Mouse (Mus musculus): ENCODE data around the gene Otx1.

The Otx1 gene

GRCm38 (mm10) chr11:21999396-22000315, 3.0 kb downstream of the Otx1 start:
- peak; percentile 14 for DNase-seq

DNA sequence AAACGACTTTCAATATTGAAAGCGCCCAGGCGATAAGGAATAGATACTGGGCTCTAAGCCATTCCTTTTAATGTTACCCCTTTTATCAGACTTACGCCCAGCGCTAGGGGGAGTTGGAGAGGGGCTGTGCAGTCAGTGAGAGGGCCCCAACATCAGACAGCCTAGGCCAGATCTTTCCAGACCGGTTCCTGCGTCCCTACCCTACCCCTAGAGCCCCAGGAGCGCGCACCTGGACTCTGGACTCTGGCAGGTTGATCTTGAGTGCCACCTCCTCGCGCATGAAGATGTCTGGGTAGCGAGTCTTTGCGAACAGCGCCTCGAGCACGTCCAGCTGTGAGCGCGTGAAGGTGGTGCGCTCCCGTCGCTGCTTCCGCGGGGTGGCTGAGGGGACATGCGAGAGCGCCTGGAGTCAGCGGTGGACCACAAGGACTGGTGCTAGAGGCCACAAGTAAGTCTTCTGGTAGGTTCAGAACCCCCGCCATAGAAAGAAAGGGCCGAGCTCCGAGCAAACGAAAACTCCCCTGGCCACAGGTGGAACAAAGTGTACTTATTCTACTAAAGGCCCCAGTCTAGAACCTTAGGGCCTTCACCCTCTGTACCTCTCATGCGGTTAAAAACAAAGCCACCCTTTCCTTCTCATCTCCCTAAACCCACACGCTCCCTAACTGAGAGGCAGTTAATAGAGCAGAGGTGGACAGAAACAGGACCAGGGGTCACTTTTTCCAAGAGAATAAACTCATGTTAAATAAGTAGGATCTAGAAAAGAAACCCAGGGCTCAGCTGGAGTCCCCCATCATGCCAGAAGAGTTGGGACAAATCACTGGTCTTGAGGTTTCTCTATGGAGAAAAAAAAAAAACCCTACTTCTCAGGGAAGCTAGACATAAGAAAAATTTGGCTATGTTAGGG, 4.3 kb downstream of the Otx1 start:
- DNase-seq, result no peak

DNA sequence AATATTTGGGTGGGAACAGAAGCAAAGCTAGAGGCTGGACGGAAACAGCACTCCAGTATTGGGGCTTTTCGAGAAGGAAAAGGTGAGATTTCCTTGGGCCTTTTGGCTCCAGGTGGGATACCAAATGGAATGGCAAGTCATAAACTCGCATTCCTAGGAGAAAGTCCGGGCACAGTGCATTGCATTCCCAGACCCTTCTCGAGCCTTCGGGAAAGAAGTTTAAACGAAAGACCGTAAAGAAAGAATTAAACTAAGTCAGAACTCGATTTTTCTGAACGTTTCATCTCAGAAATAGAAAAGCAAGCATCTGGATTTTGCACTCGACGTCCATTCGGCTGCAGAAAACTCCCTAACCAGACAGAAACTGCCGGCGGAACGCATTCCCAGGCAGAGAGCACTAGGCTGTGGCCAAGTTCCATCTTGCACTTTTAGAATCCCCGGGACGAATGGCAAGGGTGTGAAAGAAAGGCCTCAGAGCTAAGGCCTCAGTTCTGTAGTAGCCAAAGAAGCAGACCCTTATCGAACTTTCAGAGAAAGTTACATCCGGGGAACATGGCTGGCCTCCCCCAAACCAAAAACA, 5.0 kb downstream of the Otx1 start:
- DNase-seq, result peak; percentile 32

DNA sequence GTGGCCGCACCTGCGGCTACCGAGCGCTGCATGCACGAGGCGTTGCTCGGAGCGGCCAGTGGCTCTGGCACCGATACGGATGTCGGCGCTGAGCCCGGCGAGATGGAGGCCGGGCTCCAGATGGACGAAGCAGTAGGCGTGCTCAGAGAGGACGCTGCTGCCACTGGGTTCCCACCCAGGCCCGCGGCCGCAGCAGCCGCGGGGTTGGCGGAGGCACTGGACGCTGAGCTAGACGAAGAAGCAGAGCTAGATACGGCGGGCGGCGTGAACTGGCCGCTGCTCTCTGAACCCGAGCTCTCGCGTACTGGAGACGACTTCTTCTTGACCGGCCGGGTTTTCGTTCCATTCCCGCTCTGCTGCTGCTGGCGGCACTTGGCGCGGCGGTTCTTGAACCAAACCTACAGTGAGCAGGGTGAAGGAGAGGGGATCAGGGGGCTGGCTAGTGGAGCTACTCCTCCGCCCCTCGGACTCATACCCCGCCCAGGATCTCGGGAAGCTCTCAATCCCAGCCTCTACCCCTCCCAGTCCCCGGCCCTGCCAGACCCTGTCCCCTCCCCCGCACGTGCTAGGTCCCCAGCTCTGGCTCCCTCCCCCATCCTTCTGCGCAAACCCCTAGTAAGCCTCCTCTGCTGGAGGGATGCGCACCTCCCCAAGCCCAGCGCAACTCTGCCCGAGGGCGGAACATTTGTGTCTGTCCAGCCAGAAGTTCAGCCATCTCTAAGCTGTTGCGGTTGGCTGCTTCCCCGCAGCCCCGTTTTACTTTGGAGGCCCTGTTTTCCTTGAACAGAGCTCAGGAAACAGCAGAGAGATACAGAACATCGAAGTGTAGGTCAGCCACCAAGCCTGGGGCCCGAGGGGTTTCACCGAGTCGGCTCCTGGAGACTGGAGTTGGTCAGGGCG, 5.8 kb downstream of the Otx1 start:
- DNase-seq, result peak; percentile 42

- peak; percentile 28 for DNase-seq
Measured at GRCm38 (mm10) chr11:21996325-21996647, 6.4 kb downstream of the Otx1 start.

- peak; percentile 23 for DNase-seq
Measured at GRCm38 (mm10) chr11:21995534-21996324, 7.0 kb downstream of the Otx1 start.

- DNase-seq, result no peak
Measured at GRCm38 (mm10) chr11:21994377-21995370, 8.0 kb downstream of the Otx1 start.

DNA sequence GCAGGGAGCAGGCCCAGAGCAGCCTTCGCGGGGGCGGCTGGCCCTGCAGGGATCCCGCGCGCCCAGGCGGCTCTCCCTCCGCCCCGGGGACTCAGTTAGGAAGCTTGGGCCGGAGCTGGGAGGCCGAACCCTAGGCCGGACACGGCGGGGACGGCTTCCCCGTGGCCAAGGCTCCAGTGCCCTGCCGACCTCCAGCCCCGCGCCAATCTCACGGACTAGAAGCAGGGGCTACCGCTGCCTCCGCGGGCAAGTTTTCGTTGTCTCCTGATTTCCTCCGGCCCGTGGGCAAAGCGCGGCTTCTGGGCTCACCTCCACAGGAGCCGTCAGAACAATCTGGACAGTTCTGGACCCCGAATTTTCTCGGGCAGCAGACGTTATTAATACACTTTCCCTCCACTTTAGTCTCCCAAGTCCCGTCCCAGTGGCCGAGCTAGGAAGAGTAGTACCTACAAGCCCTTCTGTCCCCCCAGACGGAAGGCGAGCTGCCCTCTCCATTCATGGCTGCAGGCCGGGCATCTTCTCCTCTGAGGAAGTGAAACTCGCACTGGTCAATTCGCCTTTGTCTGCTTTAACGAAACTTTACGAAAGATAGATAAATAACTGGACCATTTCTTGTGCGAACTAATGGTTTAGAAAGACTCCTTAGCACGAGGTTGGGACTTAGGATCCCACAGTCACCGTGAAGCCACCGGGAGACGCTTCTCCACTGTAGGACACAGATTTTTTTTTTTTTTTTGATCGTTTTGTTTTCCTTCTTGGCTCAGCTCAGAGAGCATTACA, 8.9 kb downstream of the Otx1 start:
- peak; percentile 47 for DNase-seq

- DNase-seq, result peak; percentile 14
Measured at GRCm38 (mm10) chr11:21992761-21993596, 9.7 kb downstream of the Otx1 start.

DNA sequence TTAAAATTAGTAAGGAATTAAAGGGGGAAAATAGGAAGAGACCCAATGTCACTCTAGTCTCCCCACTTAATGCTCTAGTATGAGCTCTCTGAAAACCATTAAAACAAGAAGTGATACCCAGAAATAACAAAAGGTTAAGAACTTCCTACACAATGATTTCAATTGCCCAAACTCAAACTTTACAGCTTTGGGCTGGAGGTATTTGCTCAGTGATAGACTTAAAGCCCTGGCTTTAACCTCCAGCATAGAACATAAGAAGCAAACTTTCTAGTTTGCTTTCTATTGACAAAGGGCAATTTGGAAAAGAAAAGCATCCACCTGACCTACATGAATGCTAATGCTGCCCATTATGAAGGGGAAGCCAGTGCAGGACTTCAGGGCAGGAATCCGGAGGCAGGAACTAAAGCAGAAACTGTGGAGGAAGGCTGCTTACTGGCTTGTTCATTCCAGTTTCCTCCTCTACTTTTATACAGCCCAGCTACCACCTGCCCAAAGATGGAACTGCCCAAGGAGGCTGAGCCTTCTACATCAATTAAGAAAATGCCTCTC, 14.2 kb downstream of the Otx1 start:
- no peak for DNase-seq

GRCm38 (mm10) chr11:21985118-21985517, 17.6 kb downstream of the Otx1 start:
- no peak for DNase-seq

- DNase-seq, result no peak
Measured at GRCm38 (mm10) chr11:21974005-21974531, 28.6 kb downstream of the Otx1 start.

DNA sequence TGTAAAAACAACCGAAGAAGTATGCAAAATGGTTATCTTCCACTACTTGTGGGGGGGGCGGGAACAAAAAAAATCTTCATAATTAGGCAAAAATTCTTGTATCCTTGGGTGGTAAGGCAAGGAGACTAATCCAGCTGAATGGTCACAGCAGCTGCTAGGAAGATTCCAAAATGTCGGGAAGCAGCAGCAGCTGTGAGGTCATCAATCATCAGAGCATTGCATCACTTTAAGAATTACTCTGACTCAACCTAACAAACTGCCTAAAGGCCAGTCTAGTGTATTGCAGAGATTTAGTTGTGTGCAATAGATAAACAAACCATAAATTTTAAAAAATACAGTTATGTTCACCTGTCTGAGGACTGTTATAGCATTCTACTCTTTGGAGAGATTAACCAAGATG, 29.1 kb downstream of the Otx1 start:
- no peak for DNase-seq

DNA sequence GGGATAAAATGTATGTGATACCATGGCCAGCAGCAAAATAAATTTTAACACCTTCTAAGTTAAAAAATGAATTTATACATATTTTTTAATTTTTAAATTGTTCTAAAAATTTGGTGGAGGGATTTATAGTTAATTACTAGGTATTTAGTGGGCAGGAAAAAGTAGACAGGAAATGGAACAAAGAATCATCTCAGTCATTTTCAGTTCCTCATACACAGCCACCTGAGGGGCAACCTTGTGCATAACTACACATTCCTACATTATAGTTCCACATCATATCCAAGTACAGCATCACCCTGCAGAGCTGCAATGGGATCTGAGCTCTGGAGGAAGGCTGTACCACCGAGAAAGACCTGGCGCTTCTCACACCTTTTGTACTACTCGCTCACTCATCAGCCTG, 33.8 kb downstream of the Otx1 start:
- DNase-seq, result no peak

DNA sequence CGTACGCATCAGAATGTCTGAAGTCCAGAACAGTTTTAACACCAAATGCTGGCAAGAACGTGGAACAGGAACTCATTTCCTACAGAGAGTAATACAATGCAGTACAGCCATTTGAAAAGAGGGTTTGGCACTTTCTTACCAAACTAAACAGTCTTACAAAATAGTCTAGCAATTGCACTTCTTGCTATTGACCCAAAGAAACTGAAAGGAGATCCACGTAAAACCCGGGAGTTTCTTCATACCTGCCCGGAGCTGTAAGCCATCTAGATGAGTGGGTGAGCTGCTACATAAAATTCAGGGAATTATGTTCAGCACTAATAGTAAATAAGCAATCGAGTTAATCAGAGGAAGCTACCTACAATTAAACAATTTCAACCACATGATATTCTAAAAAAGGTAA, 47.5 kb downstream of the Otx1 start:
- no peak for DNase-seq

DNA sequence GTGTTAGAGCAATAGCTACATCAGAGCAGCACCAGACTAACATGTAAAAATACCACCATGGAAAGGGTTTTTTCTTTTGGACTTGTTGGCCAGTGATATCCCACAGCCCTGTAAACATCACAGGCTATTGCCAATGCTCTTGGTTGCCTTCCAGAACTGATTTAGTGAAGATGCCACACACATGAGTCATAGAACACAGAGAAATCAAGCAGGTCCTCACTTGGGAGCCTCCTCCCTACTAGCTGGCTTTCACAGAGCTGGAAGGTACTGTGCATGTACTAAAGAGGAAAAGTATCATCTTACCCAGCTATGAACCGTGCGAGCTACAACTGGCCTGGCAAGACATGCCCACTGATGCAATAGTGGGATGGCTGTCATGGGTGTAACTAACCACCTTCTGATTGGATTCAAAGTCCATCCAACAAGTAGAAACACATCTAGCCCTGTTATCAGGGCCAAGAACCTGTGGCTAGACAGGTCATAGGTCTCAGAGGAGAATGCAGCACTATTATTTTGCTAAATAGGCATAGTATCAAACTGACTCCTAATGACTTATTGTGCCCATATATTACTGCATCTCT, 51.0 kb downstream of the Otx1 start:
- DNase-seq, result no peak

DNA sequence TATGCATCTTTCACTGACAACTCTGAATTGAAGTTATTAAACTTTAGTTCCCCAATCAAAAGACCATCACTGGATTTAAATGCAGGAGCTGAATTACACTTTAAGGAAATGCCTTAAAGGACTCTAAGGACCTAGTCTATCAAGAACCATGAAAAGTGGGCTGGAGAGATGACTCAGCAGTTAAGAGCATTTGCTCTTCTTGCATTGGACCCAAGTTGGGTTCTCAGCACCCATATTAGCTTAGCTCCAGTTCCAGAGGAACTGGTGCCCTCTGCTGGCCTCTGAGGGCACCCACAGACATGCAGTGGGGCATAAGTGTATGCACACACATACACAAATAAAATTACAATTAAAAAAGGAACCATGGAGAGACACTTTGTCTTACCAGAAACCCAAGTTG, 52.6 kb downstream of the Otx1 start:
- no peak for DNase-seq

Measured in right cerebral cortex, postnatal 25 days (tissue).